Mouse (Mus musculus): ENCODE measurements around the gene Cav3. TPM values are rescaled to one million over a fixed set of nuclear protein-coding genes. Genes with fewer than 3 reads are reported as not detected.

The Cav3 gene
- polyA plus RNA-seq, 1 experiment from 2014 or later = 2.6 TPM

- 8% methylated on average over 1 of the region's 1 CpGs for WGBS
- DNase-seq (ENCODE audit: low spot score) = peak; percentile 54
- Histone ChIP-seq H3K27me3 (ENCODE audit: insufficient read depth, low read length) (no peaks in the 10 kb centered on the region), H3K4me3 (replicated peaks; ENCODE audit: low read depth, low read length) (no peak overlapping the region), H3K4me1 (replicated peaks; ENCODE audit: insufficient read depth, low read length) (no peaks in the 10 kb centered on the region), H3K9ac (ENCODE audit: low read depth, low read length) (no peak overlapping the region), H3K36me3 (ENCODE audit: insufficient read depth, low read length) (no peaks in the 10 kb centered on the region), H3K9me3 (replicated peaks; ENCODE audit: low read length) (no peaks in the 10 kb centered on the region), H3K4me2 (ENCODE audit: low read length) (no peak overlapping the region), H3K27ac (no peak overlapping the region)
- ATAC-seq (replicated peaks; ENCODE audit: low FRiP score, low read depth) = no peak; the same call in 1 of the 2 replicates
- no peak for TF ChIP-seq CTCF (IDR thresholded peaks at IDR 0.05; ENCODE audit: low read depth)
Measured at GRCm38 (mm10) chr6:112516496-112516895, 57.2 kb downstream of the Cav3 start.

- no peaks in the 10 kb centered on the region for H3K27me3 ChIP-seq (ENCODE audit: insufficient read depth, low read length)
- ATAC-seq (replicated peaks; ENCODE audit: low FRiP score, low read depth) = no peak
- H3K4me3 ChIP-seq (replicated peaks; ENCODE audit: low read depth, low read length) = no peak overlapping the region
- H3K4me2 ChIP-seq (ENCODE audit: low read length) = no peak overlapping the region
- no peaks in the 10 kb centered on the region for H3K4me1 ChIP-seq (replicated peaks; ENCODE audit: insufficient read depth, low read length)
- no peak overlapping the region for H3K9ac ChIP-seq (ENCODE audit: low read depth, low read length)
- no peak for TF ChIP-seq CTCF (IDR thresholded peaks at IDR 0.05; ENCODE audit: low read depth)
- H3K36me3 ChIP-seq (ENCODE audit: insufficient read depth, low read length) = no peaks in the 10 kb centered on the region
- WGBS = 82% methylated on average over 3 of the region's 3 CpGs
- no peaks in the 10 kb centered on the region for H3K9me3 ChIP-seq (replicated peaks; ENCODE audit: low read length)
- no peak overlapping the region for H3K27ac ChIP-seq
- DNase-seq (ENCODE audit: low spot score) = no peak
Measured at GRCm38 (mm10) chr6:112517572-112517971, 58.3 kb downstream of the Cav3 start.

GRCm38 (mm10) chr6:112517991-112518390 lies 58.7 kb downstream of the Cav3 start:
- 75% methylated on average over 3 of the region's 3 CpGs for WGBS
- no peak for ATAC-seq (replicated peaks; ENCODE audit: low FRiP score, low read depth)
- no peak for TF ChIP-seq CTCF (IDR thresholded peaks at IDR 0.05; ENCODE audit: low read depth)
- Histone ChIP-seq H3K36me3 (ENCODE audit: insufficient read depth, low read length) (no peaks in the 10 kb centered on the region), H3K9ac (ENCODE audit: low read depth, low read length) (no peak overlapping the region), H3K27ac (no peak overlapping the region), H3K4me1 (replicated peaks; ENCODE audit: insufficient read depth, low read length) (no peaks in the 10 kb centered on the region), H3K4me2 (ENCODE audit: low read length) (no peak overlapping the region), H3K4me3 (replicated peaks; ENCODE audit: low read depth, low read length) (no peak overlapping the region), H3K27me3 (ENCODE audit: insufficient read depth, low read length) (no peaks in the 10 kb centered on the region), H3K9me3 (replicated peaks; ENCODE audit: low read length) (no peaks in the 10 kb centered on the region)
- DNase-seq (ENCODE audit: low spot score) = no peak

Other genes starting within 250 kb of the Cav3 start
- gene Lmcd1, start 185.7 kb upstream of the Cav3 start, polyA plus RNA-seq (2015; fragmentation: Nextera tagmentation; extraction: Ambion mirVana) = 34.3 and 34.4 TPM in 2 replicates
- gene Ssu2, start 71.5 kb upstream of the Cav3 start, polyA plus RNA-seq (2015; fragmentation: Nextera tagmentation; extraction: Ambion mirVana) = 5.0 and 5.7 TPM in 2 replicates
- gene Oxtr, start 30.4 kb downstream of the Cav3 start, polyA plus RNA-seq (2015; fragmentation: Nextera tagmentation; extraction: Ambion mirVana) = 4.1 and 4.6 TPM in 2 replicates
- 24.1 and 29.1 TPM in 2 replicates for gene Rad18, start 237.2 kb downstream of the Cav3 start, polyA plus RNA-seq (2015; fragmentation: Nextera tagmentation; extraction: Ambion mirVana)